Mouse (Mus musculus) lung, embryonic 15.5 days (tissue): ENCODE measurements around the gene Gtf2h5. TPM values are rescaled to one million over a fixed set of nuclear protein-coding genes. Genes with fewer than 3 reads are reported as not detected.

Source experiments
- ATAC-seq: fragments of 200-750 bp; cut with Nextera tagmentation; 2 replicates; pipeline ENCODE4 v1.8.0; 2017; ENCODE audit warnings: moderate number of reproducible peaks, borderline replicate concordance; ENCODE audit not compliant: low FRiP score, low TSS enrichment; ENCODE audit errors: extremely low read depth
- H3K27ac ChIP-seq: fragments of 300-500 bp; sonication (generic); 2 replicates; pipeline ENCODE4 v1.5.1; 2015; ENCODE audit warnings: moderate library complexity, mild to moderate bottlenecking, inconsistent platforms
- H3K27me3 ChIP-seq: fragments of 300-500 bp; sonication (generic); 2 replicates; pipeline ENCODE4 v1.6.1; 2015; ENCODE audit warnings: inconsistent platforms
- H3K36me3 ChIP-seq: fragments of 300-500 bp; sonication (generic); 2 replicates; pipeline ENCODE4 v1.6.1; 2015; ENCODE audit warnings: inconsistent platforms
- H3K4me1 ChIP-seq: fragments of 300-500 bp; sonication (generic); 2 replicates; pipeline ENCODE4 v1.6.1; 2015; ENCODE audit warnings: inconsistent platforms
- H3K4me2 ChIP-seq: fragments of 300-500 bp; sonication (generic); 2 replicates; pipeline ENCODE4 v1.6.1; 2015; ENCODE audit warnings: inconsistent platforms, mild to moderate bottlenecking, moderate library complexity
- H3K4me3 ChIP-seq: fragments of 300-500 bp; sonication (generic); 2 replicates; pipeline ENCODE4 v1.5.1; 2015; ENCODE audit warnings: mild to moderate bottlenecking, inconsistent platforms
- H3K9ac ChIP-seq: fragments of 300-500 bp; sonication (generic); 2 replicates; pipeline ENCODE4 v1.6.1; 2015; ENCODE audit warnings: inconsistent platforms
- H3K9me3 ChIP-seq: fragments of 300-500 bp; sonication (generic); 2 replicates; pipeline ENCODE4 v1.6.1; 2016; ENCODE audit warnings: inconsistent platforms
- WGBS: fragments of 180-500 bp; shearing (Covaris S2); methylation state at CpG from one replicate; pipeline ENCODE4 v1.1.7; 2015; 5-methylcytosine and 5-hydroxymethylcytosine counted together
- polyA plus RNA-seq: library from polyadenylated mRNA; unstranded; fragments of >200 nt; fragmentation: Nextera tagmentation; extraction: Ambion mirVana; gene quantifications from 2 replicates; pipeline ENCODE4 v1.2.1, GENCODE M21; 2015

The Gtf2h5 gene
- polyA plus RNA-seq, 1 experiment from 2014 or later, result 181 TPM

GRCm38 (mm10) chr17:6073405-6073804 is 6.2 kb upstream of the Gtf2h5 start:
- no peaks in the 10 kb centered on the region for H3K27me3 ChIP-seq
- H3K27ac ChIP-seq, result no peak overlapping the region
- no peak overlapping the region for H3K4me2 ChIP-seq
- H3K4me1 ChIP-seq, result no peaks in the 10 kb centered on the region
- H3K9me3 ChIP-seq, result no peaks in the 10 kb centered on the region
- peaks cover 16% of the 10 kb centered on the region for H3K36me3 ChIP-seq
- H3K4me3 ChIP-seq, result no peak overlapping the region
- H3K9ac ChIP-seq, result no peak overlapping the region
- no peak for ATAC-seq
- 77% methylated on average over 7 of the region's 7 CpGs for WGBS

- Histone ChIP-seq H3K36me3 (peaks cover 26% of the 10 kb centered on the region), H3K9ac (no peak overlapping the region), H3K4me1 (peaks cover 12% of the 10 kb centered on the region), H3K4me2 (no peak overlapping the region), H3K27ac (no peak overlapping the region), H3K27me3 (no peaks in the 10 kb centered on the region), H3K9me3 (no peaks in the 10 kb centered on the region), H3K4me3 (no peak overlapping the region)
- ATAC-seq, result no peak
- 80% methylated on average over 5 of the region's 5 CpGs for WGBS
Measured at GRCm38 (mm10) chr17:6083323-6083890, 3.8 kb downstream of the Gtf2h5 start.

GRCm38 (mm10) chr17:6091604-6092003 is 12.0 kb downstream of the Gtf2h5 start:
- Histone ChIP-seq H3K9me3 (no peaks in the 10 kb centered on the region), H3K36me3 (peaks cover 4% of the 10 kb centered on the region), H3K4me3 (no peak overlapping the region), H3K9ac (no peak overlapping the region), H3K27ac (no peak overlapping the region), H3K4me1 (no peaks in the 10 kb centered on the region), H3K27me3 (no peaks in the 10 kb centered on the region), H3K4me2 (no peak overlapping the region)
- WGBS, result 67% methylated on average over 6 of the region's 6 CpGs
- no peak for ATAC-seq

GRCm38 (mm10) chr17:6095579-6095978 is 16.0 kb downstream of the Gtf2h5 start:
- H3K9ac ChIP-seq, result no peak overlapping the region
- H3K36me3 ChIP-seq, result no peaks in the 10 kb centered on the region
- no peak overlapping the region for H3K4me2 ChIP-seq
- H3K4me3 ChIP-seq, result no peak overlapping the region
- H3K27me3 ChIP-seq, result no peaks in the 10 kb centered on the region
- no peak for ATAC-seq
- H3K27ac ChIP-seq, result no peak overlapping the region
- no peaks in the 10 kb centered on the region for H3K4me1 ChIP-seq
- H3K9me3 ChIP-seq, result no peaks in the 10 kb centered on the region

GRCm38 (mm10) chr17:6097884-6098283 is 18.3 kb downstream of the Gtf2h5 start:
- Histone ChIP-seq H3K36me3 (no peaks in the 10 kb centered on the region), H3K9me3 (no peaks in the 10 kb centered on the region), H3K4me3 (no peak overlapping the region), H3K9ac (no peak overlapping the region), H3K27ac (no peak overlapping the region), H3K27me3 (no peaks in the 10 kb centered on the region), H3K4me1 (no peaks in the 10 kb centered on the region), H3K4me2 (no peak overlapping the region)
- ATAC-seq, result no peak
- 23% methylated on average over 4 of the region's 4 CpGs for WGBS

GRCm38 (mm10) chr17:6102287-6102686 is 22.7 kb downstream of the Gtf2h5 start:
- Histone ChIP-seq H3K27me3 (0 out of 2 replicates have a peak, but pooled peaks cover 7% of the 10 kb centered on the region), H3K4me3 (no peak overlapping the region), H3K4me1 (peaks cover under 1% of the 10 kb centered on the region; the same call in 1 of the 2 replicates), H3K9me3 (no peaks in the 10 kb centered on the region), H3K4me2 (no peak overlapping the region), H3K27ac (no peak overlapping the region), H3K9ac (no peak overlapping the region), H3K36me3 (no peaks in the 10 kb centered on the region)
- no peak for ATAC-seq
- 88% methylated on average over 3 of the region's 3 CpGs for WGBS

- WGBS, result 75% methylated on average over 6 of the region's 6 CpGs
- no peak overlapping the region for H3K4me2 ChIP-seq
- H3K4me3 ChIP-seq, result no peak overlapping the region
- no peak overlapping the region for H3K27ac ChIP-seq
- no peaks in the 10 kb centered on the region for H3K9me3 ChIP-seq
- no peak for ATAC-seq
- no peaks in the 10 kb centered on the region for H3K36me3 ChIP-seq
- peaks cover 13% of the 10 kb centered on the region for H3K4me1 ChIP-seq
- 0 out of 2 replicates have a peak, but pooled peaks cover 7% of the 10 kb centered on the region for H3K27me3 ChIP-seq
- H3K9ac ChIP-seq, result no peak overlapping the region
Measured at GRCm38 (mm10) chr17:6103566-6103965, 24.0 kb downstream of the Gtf2h5 start.

- ATAC-seq, result peak; percentile 94
- H3K36me3 ChIP-seq, result 0 out of 2 replicates have a peak, but pooled peaks cover 3% of the 10 kb centered on the region
- peak within 1 kb of the TSS; percentile 97 for H3K4me3 ChIP-seq
- no peaks in the 10 kb centered on the region for H3K9me3 ChIP-seq
- H3K4me1 ChIP-seq, result peaks cover 17% of the 10 kb centered on the region
- peak within 1 kb of the TSS; percentile 95 for H3K9ac ChIP-seq
- WGBS, result under 1% methylated on average over 47 of the region's 76 CpGs
- H3K27me3 ChIP-seq, result 0 out of 2 replicates have a peak, but pooled peaks cover 7% of the 10 kb centered on the region
- peak within 1 kb of the TSS; percentile 79 for H3K4me2 ChIP-seq
- peak within 1 kb of the TSS; percentile 95 for H3K27ac ChIP-seq
Measured at GRCm38 (mm10) chr17:6106361-6107014, 26.9 kb downstream of the Gtf2h5 start, which contains the start of gene Tulp4. TSS of gene Tulp4 (plus strand) at chr17:6106437.

- Histone ChIP-seq H3K27me3 (0 out of 2 replicates have a peak, but pooled peaks cover 7% of the 10 kb centered on the region), H3K4me2 (peak overlapping the region; percentile 79), H3K9ac (peak overlapping the region; percentile 95), H3K36me3 (0 out of 2 replicates have a peak, but pooled peaks cover 3% of the 10 kb centered on the region), H3K27ac (peak overlapping the region; percentile 95), H3K9me3 (no peaks in the 10 kb centered on the region), H3K4me1 (peaks cover 17% of the 10 kb centered on the region), H3K4me3 (peak overlapping the region; percentile 97)
- WGBS, result under 1% methylated on average over 33 of the region's 50 CpGs
- ATAC-seq, result no peak
Measured at GRCm38 (mm10) chr17:6107015-6107601, 27.5 kb downstream of the Gtf2h5 start.

- no peaks in the 10 kb centered on the region for H3K9me3 ChIP-seq
- no peak for ATAC-seq
- H3K4me2 ChIP-seq, result peak overlapping the region; percentile 79
- 0 out of 2 replicates have a peak, but pooled peaks cover 3% of the 10 kb centered on the region for H3K36me3 ChIP-seq
- H3K27ac ChIP-seq, result 0 out of 2 replicates have a peak overlapping the region, but pooled peaks have one; percentile 9
- WGBS, result 49% methylated on average over 7 of the region's 7 CpGs
- H3K4me3 ChIP-seq, result peak overlapping the region; percentile 97
- 0 out of 2 replicates have a peak, but pooled peaks cover 7% of the 10 kb centered on the region for H3K27me3 ChIP-seq
- peaks cover 17% of the 10 kb centered on the region for H3K4me1 ChIP-seq
- peak overlapping the region; percentile 95; the same call in 1 of the 2 replicates for H3K9ac ChIP-seq
Measured at GRCm38 (mm10) chr17:6108175-6108574, 28.6 kb downstream of the Gtf2h5 start.

GRCm38 (mm10) chr17:6110956-6111355 is 31.4 kb downstream of the Gtf2h5 start:
- no peak overlapping the region for H3K4me3 ChIP-seq
- H3K9ac ChIP-seq, result no peak overlapping the region
- H3K36me3 ChIP-seq, result 0 out of 2 replicates have a peak, but pooled peaks cover 3% of the 10 kb centered on the region
- WGBS, result 75% methylated on average over 3 of the region's 3 CpGs
- no peak for ATAC-seq
- H3K9me3 ChIP-seq, result no peaks in the 10 kb centered on the region
- H3K27ac ChIP-seq, result no peak overlapping the region
- H3K4me1 ChIP-seq, result peaks cover 17% of the 10 kb centered on the region
- no peak overlapping the region for H3K4me2 ChIP-seq
- H3K27me3 ChIP-seq, result no peaks in the 10 kb centered on the region

- H3K27ac ChIP-seq, result no peak overlapping the region
- no peak for ATAC-seq
- H3K4me2 ChIP-seq, result no peak overlapping the region
- 80% methylated on average over 6 of the region's 6 CpGs for WGBS
- H3K9ac ChIP-seq, result no peak overlapping the region
- H3K4me3 ChIP-seq, result no peak overlapping the region
- no peaks in the 10 kb centered on the region for H3K27me3 ChIP-seq
- H3K4me1 ChIP-seq, result peaks cover 8% of the 10 kb centered on the region
- no peaks in the 10 kb centered on the region for H3K9me3 ChIP-seq
- 0 out of 2 replicates have a peak, but pooled peaks cover 3% of the 10 kb centered on the region for H3K36me3 ChIP-seq
Measured at GRCm38 (mm10) chr17:6113653-6114052, 34.1 kb downstream of the Gtf2h5 start.
